Mouse (Mus musculus) cerebellum, postnatal 14 days (tissue): ENCODE measurements around the gene Fbxl8.

Experiments used
- DNase-seq, 2 experiments: peaks; one replicate each; pipeline ENCODE4 v3.0.0; 2021; ENCODE audit warnings: mixed read lengths in 2 of 2

The Fbxl8 gene

GRCm38 (mm10) chr8:105258911-105259720, 5.3 kb upstream of the Fbxl8 start:
- DNase-seq = peak; percentile 41 to 47

- peak; percentile 79 to 85 for DNase-seq
These were observed 4.6 kb upstream of the Fbxl8 start for GRCm38 (mm10) chr8:105259721-105260320.

GRCm38 (mm10) chr8:105260371-105261099, 3.9 kb upstream of the Fbxl8 start:
- DNase-seq = no peak

GRCm38 (mm10) chr8:105261326-105261980, 3.0 kb upstream of the Fbxl8 start:
- no peak for DNase-seq

- no peak for DNase-seq
These were observed 1.1 kb upstream of the Fbxl8 start for GRCm38 (mm10) chr8:105263244-105263912.

- DNase-seq = no peak
These were observed 680 bp downstream of the Fbxl8 start for GRCm38 (mm10) chr8:105265128-105265527.

GRCm38 (mm10) chr8:105266775-105267174, 2.3 kb downstream of the Fbxl8 start:
- no peak for DNase-seq

- peak; percentile 72 to 74 for DNase-seq
These were observed 4.1 kb downstream of the Fbxl8 start for GRCm38 (mm10) chr8:105268342-105269074.

GRCm38 (mm10) chr8:105269075-105269458, 4.6 kb downstream of the Fbxl8 start:
- no peak for DNase-seq

GRCm38 (mm10) chr8:105269461-105269947, 5.1 kb downstream of the Fbxl8 start, which contains the start of gene Hsf4:
Gene Hsf4, plus strand, starts transcription at chr8:105269801.
- DNase-seq = no peak

GRCm38 (mm10) chr8:105270101-105270915, 5.9 kb downstream of the Fbxl8 start:
- no peak for DNase-seq

GRCm38 (mm10) chr8:105270916-105271186, 6.4 kb downstream of the Fbxl8 start:
- no peak for DNase-seq

- no peak for DNase-seq
These were observed 10.9 kb downstream of the Fbxl8 start for GRCm38 (mm10) chr8:105275387-105275786.

GRCm38 (mm10) chr8:105275840-105276239, 11.4 kb downstream of the Fbxl8 start, which contains the start of gene Nol3:
Gene Nol3, plus strand, starts transcription at chr8:105276140.
- DNase-seq = no peak

- DNase-seq = peak in 1 of 2 experiments; percentile 49
These were observed 12.1 kb downstream of the Fbxl8 start for GRCm38 (mm10) chr8:105276292-105277120.

- DNase-seq = peak; percentile 92 to 95
These were observed 14.5 kb downstream of the Fbxl8 start for GRCm38 (mm10) chr8:105278911-105279334.

GRCm38 (mm10) chr8:105280567-105280966, 16.1 kb downstream of the Fbxl8 start:
- DNase-seq = no peak

GRCm38 (mm10) chr8:105281821-105282220, 17.4 kb downstream of the Fbxl8 start:
- no peak for DNase-seq

GRCm38 (mm10) chr8:105282239-105282638, 17.8 kb downstream of the Fbxl8 start:
- no peak for DNase-seq

GRCm38 (mm10) chr8:105283074-105283473, 18.6 kb downstream of the Fbxl8 start:
- DNase-seq = peak; percentile 70 to 81
